Mouse (Mus musculus) thymus, adult 2 months (tissue): Measurements from ENCODE around the gene Il1a.

Experiments
- CTCF ChIP-seq: fragments of 200-500 bp; IDR thresholded peaks from 2 replicates; pipeline ENCODE4 v1.5.1; 2012; ENCODE audit warnings: mild to moderate bottlenecking, control low read depth, low read length, moderate library complexity, borderline replicate concordance; ENCODE audit not compliant: control insufficient read depth, poor library complexity, insufficient read depth; ENCODE audit errors: extremely low read depth
- POLR2A ChIP-seq: fragments of 200-500 bp; IDR thresholded peaks from 2 replicates; pipeline ENCODE4 v1.6.1; 2012; ENCODE audit warnings: mild to moderate bottlenecking, low read length, control low read depth, moderate library complexity; ENCODE audit not compliant: control insufficient read depth, poor library complexity, insufficient read depth; ENCODE audit errors: extremely low read depth

GRCm38 (mm10) chr2:129261151-129261794 is 48.5 kb downstream of the Il1a start:
- TF ChIP-seq CTCF, result no peak
- TF ChIP-seq POLR2A, result no peak
